Mouse (Mus musculus): Measurements from ENCODE around the gene Zfp668.

DNA sequence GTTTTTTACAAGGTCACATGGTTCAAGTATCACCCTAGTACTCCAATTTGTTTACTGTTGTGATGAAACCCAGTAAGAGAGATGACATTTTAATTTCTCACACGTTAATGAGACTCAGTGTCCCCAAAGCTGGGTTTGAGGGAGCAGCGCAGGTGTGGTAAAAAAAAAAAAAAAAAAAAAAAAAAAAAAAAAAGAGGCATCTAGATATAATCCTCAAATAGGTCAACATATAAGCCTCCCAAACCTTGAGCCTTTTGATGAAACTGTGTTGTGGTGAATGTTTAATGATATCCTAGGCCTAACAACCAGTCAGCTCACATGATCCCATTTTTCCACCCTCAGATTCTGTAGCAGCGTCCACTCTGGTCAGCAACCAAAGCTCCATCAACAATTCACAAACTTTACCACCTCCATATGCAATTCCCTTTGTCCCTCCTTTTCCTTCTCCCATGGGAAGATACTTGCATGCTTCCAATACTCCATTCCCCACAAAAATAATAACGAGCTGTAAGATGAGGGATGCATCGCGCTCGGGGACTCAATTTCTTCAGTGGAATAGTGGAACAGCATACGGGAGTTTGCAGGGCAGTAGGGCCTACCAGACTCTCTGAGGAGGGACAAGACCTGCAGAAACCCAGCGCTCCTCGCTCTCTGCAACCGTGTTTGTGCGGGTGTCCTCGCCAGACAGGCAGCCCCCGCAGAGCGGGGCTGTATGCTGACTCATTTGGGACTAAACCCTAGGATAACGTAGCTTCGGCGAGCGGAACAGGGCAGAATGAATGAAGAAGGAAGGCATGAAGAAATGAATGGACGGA, 1.6 kb downstream of the Zfp668 start:
- no peak for TF ChIP-seq RAD21 (IDR thresholded peaks at IDR 0.05; ENCODE audit: low read depth, low read length)
- TF ChIP-seq CTCF (conservative IDR thresholded peaks at IDR 0.05 in 1 of 2, IDR thresholded peaks at IDR 0.05 in 1 of 2; ENCODE audit: low read depth in 2 of 2, low read length in 2 of 2) = no peak
- no peak for TF ChIP-seq ZMIZ1 (IDR thresholded peaks at IDR 0.05; ENCODE audit: low read depth, low read length)
- TF ChIP-seq POLR2A (IDR thresholded peaks at IDR 0.05; ENCODE audit: low read depth, low read length) = no peak
- no peak for TF ChIP-seq JUN (IDR thresholded peaks at IDR 0.05; ENCODE audit: insufficient read depth, low read depth, low read length)
- TF ChIP-seq EP300 (IDR thresholded peaks at IDR 0.05; ENCODE audit: low read length) = no peak
- no peak for TF ChIP-seq HCFC1 (IDR thresholded peaks at IDR 0.05; ENCODE audit: low read depth, low read length)
- no peak for TF ChIP-seq MXI1 (IDR thresholded peaks at IDR 0.05; ENCODE audit: low read depth, low read length)
- no peak for TF ChIP-seq USF1 (IDR thresholded peaks at IDR 0.05; ENCODE audit: low read depth, low read length)
- TF ChIP-seq CHD1 (IDR thresholded peaks at IDR 0.05; ENCODE audit: low read depth, low read length) = no peak
- no peak for TF ChIP-seq TBP (conservative IDR thresholded peaks at IDR 0.05; ENCODE audit: low read depth, low read length)

All from CH12.LX (cell line).